Mouse (Mus musculus): ENCODE measurements around the gene Fam117a. TPM values are rescaled to one million over a fixed set of nuclear protein-coding genes. Genes with fewer than 3 reads are reported as not detected.
A peak's percentile ranks its signal among the peaks of the same experiment; 100 is the strongest.

Gene Fam117a
- polyA plus RNA-seq (2012; rRNA removed): 28.6 and 32.8 TPM in 2 replicates

GRCm38 (mm10) chr11:95336568-95337128, at the start of gene Fam117a:
Fam117a (plus strand) TSS chr11:95337018.
- DNase-seq (ENCODE audit: low read depth): no peak

GRCm38 (mm10) chr11:95291998-95292397, 44.8 kb upstream of the Fam117a start:
- DNase-seq (ENCODE audit: low read depth): no peak

- no peak for DNase-seq (ENCODE audit: low read depth)
Measured at GRCm38 (mm10) chr11:95293017-95293624, 43.7 kb upstream of the Fam117a start.

GRCm38 (mm10) chr11:95295736-95296135, 41.1 kb upstream of the Fam117a start:
- DNase-seq (ENCODE audit: low read depth): no peak

GRCm38 (mm10) chr11:95298146-95298545, 38.7 kb upstream of the Fam117a start:
- no peak for DNase-seq (ENCODE audit: low read depth)

- no peak for DNase-seq (ENCODE audit: low read depth)
Measured at GRCm38 (mm10) chr11:95299886-95300285, 36.9 kb upstream of the Fam117a start.

- DNase-seq (ENCODE audit: low read depth): no peak
Measured at GRCm38 (mm10) chr11:95301772-95302171, 35.0 kb upstream of the Fam117a start.

- no peak for DNase-seq (ENCODE audit: low read depth)
Measured at GRCm38 (mm10) chr11:95305600-95305999, 31.2 kb upstream of the Fam117a start.

- DNase-seq (ENCODE audit: low read depth): no peak
Measured at GRCm38 (mm10) chr11:95307526-95307925, 29.3 kb upstream of the Fam117a start.

- peak; percentile 70 for DNase-seq (ENCODE audit: low read depth)
Measured at GRCm38 (mm10) chr11:95309510-95310006, 27.3 kb upstream of the Fam117a start.

- peak; percentile 97 for DNase-seq (ENCODE audit: low read depth)
Measured at GRCm38 (mm10) chr11:95310007-95310647, 26.7 kb upstream of the Fam117a start, which contains the start of gene Kat7. Kat7 (minus strand) TSS chr11:95310246.

- DNase-seq (ENCODE audit: low read depth): no peak
Measured at GRCm38 (mm10) chr11:95310648-95311424, 26.0 kb upstream of the Fam117a start.

GRCm38 (mm10) chr11:95311425-95311807, 25.4 kb upstream of the Fam117a start:
- no peak for DNase-seq (ENCODE audit: low read depth)

GRCm38 (mm10) chr11:95315215-95315955, 21.4 kb upstream of the Fam117a start:
- DNase-seq (ENCODE audit: low read depth): no peak

- DNase-seq (ENCODE audit: low read depth): no peak
Measured at GRCm38 (mm10) chr11:95318116-95318515, 18.7 kb upstream of the Fam117a start.

- DNase-seq (ENCODE audit: low read depth): no peak
Measured at GRCm38 (mm10) chr11:95319506-95319905, 17.3 kb upstream of the Fam117a start.

GRCm38 (mm10) chr11:95320010-95320409, 16.8 kb upstream of the Fam117a start:
- DNase-seq (ENCODE audit: low read depth): no peak

GRCm38 (mm10) chr11:95324181-95324580, 12.6 kb upstream of the Fam117a start:
- no peak for DNase-seq (ENCODE audit: low read depth)

- DNase-seq (ENCODE audit: low read depth): no peak
Measured at GRCm38 (mm10) chr11:95325832-95326231, 11.0 kb upstream of the Fam117a start.

- no peak for DNase-seq (ENCODE audit: low read depth)
Measured at GRCm38 (mm10) chr11:95326243-95326642, 10.6 kb upstream of the Fam117a start.

GRCm38 (mm10) chr11:95328629-95329028, 8.2 kb upstream of the Fam117a start:
- no peak for DNase-seq (ENCODE audit: low read depth)

Measured in gonadal fat pad, adult 2 months (tissue).